Comparison of ENCODE assay signal across 26 mouse cellular contexts in genomic region chr13:91100417-91100816, GRCm38 (mm10).
"Had no signal": no experiment of that assay in that cellular context is flagged by ENCODE, and none has a peak within 500 bp of the region (broad histone marks: within the 10 kb centered on the region; RNA-seq: fewer than 3 reads in every experiment).

No protein-coding gene starts in this region.

- H3K9me3 ChIP-seq: heart, embryonic 10.5 days; heart, embryonic 12.5 days; hindbrain, embryonic 10.5 days; hindbrain, embryonic 12.5 days; intestine, embryonic 15.5 days; limb, embryonic 10.5 days; limb, embryonic 12.5 days had no signal

- H3K27ac ChIP-seq: gastrocnemius, adult 2 months; heart, embryonic 10.5 days; hindbrain, embryonic 10.5 days; hindbrain, embryonic 12.5 days; hindbrain, embryonic 14.5 days; intestine, embryonic 15.5 days; layer of hippocampus, adult 2 months; left cerebral cortex, adult 2 months; limb, embryonic 10.5 days; limb, embryonic 12.5 days had no signal

- DNase-seq: gastrocnemius, adult 2 months; gastrocnemius, postnatal 10 days; gastrocnemius, postnatal 25 days; heart, adult 18-20 months; heart, postnatal 10 days; heart, postnatal 4 days; kidney, adult 18-20 months; kidney, adult 8-10 months; kidney, postnatal 10 days; kidney, postnatal 25 days; kidney, postnatal 4 days; liver had no signal

- H3K4me2 ChIP-seq: heart, embryonic 12.5 days; hindbrain, embryonic 12.5 days; hindbrain, embryonic 14.5 days; intestine, embryonic 15.5 days; limb, embryonic 12.5 days; liver, embryonic 11.5 days had no signal

- H3K27me3 ChIP-seq: heart, embryonic 12.5 days; hindbrain, embryonic 12.5 days; intestine, embryonic 15.5 days; limb, embryonic 12.5 days had no signal

- ATAC-seq: hindbrain, embryonic 16.5 days; inflammation-experienced regulatory T-cells, adult 6 months; intestine, embryonic 15.5 days; intestine, postnatal 0 days had no signal

- H3K9ac ChIP-seq: heart, embryonic 12.5 days; hindbrain, embryonic 12.5 days; hindbrain, embryonic 14.5 days; intestine, embryonic 15.5 days; limb, embryonic 12.5 days had no signal

- H3K4me3 ChIP-seq: gastrocnemius, adult 2 months; heart, embryonic 10.5 days; heart, embryonic 12.5 days; hindbrain, embryonic 10.5 days; hindbrain, embryonic 12.5 days; intestine, embryonic 15.5 days; layer of hippocampus, adult 2 months; left cerebral cortex, adult 2 months; limb, embryonic 10.5 days; limb, embryonic 12.5 days had no signal

- H3K4me1 ChIP-seq: heart, embryonic 10.5 days; heart, embryonic 12.5 days; hindbrain, embryonic 10.5 days; hindbrain, embryonic 12.5 days; intestine, embryonic 15.5 days; limb, embryonic 10.5 days; limb, embryonic 12.5 days had no signal

- H3K36me3 ChIP-seq: heart, embryonic 10.5 days; heart, embryonic 12.5 days; hindbrain, embryonic 10.5 days; hindbrain, embryonic 12.5 days; intestine, embryonic 15.5 days; limb, embryonic 10.5 days; limb, embryonic 12.5 days had no signal
